Mouse (Mus musculus) CH12F3 (cell line): ENCODE data around the gene Pcdh7.

Source experiments
- in situ Hi-C: fragments of 300-500 bp; cut with MboI; formaldehyde crosslinking; loops from 2 replicates; pipeline ENCODE4 v1.14.3; 2020; ENCODE audit warnings: low sequenced_read_pairs

The Pcdh7 gene

GRCm38 (mm10) chr5:57796337-57796736 is 78.6 kb downstream of the Pcdh7 start:
- in situ Hi-C loops, result no loop called here

DNA sequence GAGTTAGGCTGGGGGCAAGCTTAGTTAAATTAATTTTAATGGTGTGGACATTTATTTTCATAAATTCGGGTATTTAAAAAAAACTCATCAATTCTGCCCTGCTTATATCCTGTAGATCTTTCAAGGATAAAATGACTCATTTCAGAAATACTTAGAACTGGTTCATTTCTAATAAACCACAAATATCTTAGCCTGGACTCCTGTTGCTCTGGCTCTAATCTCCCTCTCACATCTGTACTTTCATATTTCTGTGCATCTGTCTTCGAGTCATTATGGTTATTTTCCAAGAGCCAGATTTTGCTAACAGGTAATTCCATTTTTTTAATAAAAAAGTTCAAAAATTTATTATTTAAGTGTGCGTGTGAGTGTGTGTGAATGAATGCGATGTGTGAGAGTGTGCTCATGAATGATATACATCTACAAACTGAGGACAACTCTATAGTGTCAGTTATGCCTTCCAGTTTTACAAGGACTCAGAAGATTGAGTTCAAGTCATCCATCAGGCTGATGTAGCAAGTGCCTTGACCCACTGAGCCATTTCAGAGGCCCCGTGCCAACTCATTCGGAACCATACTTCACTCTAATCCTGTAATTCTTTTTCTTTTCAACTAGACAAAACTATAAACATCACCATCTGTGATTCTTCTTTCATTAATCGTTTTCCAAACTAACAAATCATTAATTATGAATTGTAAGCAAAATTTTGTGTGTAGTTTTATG is 80.3 kb downstream of the Pcdh7 start:
- in situ Hi-C loops, result no loop called here

DNA sequence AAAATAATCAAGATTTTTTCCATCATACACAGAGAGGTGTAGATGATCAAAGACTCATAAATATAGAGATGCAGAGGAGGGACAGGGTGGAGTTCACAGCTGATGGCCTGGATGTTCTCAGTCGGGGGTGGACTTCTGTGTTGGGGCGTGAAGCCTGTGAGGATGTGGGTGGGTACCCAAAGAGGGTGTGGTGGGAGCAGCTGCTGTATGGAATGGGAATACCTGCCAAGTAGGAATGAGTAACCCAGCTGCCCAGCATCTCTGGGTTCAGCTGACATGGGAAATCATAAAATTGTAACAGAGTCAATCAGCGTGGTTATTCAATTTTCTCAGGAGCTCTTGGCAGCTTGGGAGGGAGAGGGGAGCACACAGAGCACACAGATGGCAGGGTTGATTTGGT is 85.3 kb downstream of the Pcdh7 start:
- in situ Hi-C loops, result no loop called here

DNA sequence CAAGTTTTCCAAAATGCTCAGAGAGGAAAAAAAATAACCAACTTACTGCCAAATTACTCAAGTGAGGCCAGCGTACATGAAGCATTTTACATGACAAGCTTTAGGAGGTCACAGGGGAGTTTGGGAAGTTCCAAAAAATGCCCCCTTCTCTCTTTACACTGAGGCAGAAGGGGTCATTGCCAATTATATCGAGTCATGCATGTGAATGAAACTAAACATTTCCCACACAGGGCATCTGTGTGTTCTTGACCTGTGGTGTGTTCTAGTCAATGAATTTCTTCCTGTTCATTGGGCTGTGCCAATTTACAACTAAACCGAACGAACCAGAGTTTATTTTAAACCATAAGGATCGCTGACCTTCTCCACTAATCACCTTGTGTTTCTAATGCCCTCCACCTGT is 86.1 kb downstream of the Pcdh7 start:
- in situ Hi-C loops, result no loop called here

DNA sequence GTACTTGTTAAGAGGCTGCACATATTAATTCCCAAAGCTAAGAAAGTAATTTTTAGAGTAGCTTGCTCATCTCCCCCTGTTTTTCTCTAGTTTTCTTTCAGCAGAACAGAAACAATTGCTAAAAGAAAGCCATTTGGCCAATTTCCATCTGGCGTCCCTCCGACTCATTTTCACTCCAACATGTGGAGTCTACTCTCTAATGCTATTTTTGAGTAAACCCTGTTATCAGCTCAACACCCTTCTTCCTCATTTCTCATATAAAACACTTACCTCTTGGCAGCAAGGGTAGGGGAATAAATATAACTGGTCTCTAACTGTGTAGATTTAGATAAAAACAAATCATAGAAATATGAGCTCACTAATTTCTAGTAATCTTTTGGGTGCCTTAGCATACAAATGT is 89.6 kb downstream of the Pcdh7 start:
- in situ Hi-C loops, result no loop called here

- in situ Hi-C loops, result no loop called here
These were observed 92.9 kb downstream of the Pcdh7 start for GRCm38 (mm10) chr5:57810641-57811040.

DNA sequence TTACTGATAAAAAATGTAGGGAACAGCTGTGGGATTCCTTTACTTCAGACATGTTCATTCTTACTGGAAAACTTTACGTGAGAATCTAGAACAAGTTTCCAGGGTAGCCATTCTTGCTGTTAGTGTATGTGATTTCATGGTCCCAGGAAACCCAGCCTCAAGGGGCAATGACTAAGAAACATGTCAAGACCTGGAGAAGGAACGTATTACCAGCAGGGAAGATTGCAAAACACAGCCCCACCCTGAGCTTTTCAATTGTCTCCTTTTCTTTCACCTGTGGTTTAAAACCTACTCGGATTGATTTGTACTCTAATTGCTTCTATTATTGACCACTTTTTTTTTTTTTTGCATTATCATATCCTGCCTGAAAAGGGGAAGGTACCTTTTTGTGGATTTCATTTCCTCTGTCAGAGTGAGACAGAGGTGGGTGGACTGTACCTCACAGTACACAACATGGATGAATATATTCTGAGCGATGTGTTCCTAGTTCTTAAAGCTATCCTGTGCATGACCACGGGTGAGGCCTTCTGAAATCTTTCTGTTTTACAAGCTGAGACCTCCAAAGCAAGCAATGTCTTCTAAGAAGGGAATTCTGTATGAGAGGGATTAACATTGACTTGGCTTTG is 98.3 kb downstream of the Pcdh7 start:
- in situ Hi-C loops, result no loop called here

DNA sequence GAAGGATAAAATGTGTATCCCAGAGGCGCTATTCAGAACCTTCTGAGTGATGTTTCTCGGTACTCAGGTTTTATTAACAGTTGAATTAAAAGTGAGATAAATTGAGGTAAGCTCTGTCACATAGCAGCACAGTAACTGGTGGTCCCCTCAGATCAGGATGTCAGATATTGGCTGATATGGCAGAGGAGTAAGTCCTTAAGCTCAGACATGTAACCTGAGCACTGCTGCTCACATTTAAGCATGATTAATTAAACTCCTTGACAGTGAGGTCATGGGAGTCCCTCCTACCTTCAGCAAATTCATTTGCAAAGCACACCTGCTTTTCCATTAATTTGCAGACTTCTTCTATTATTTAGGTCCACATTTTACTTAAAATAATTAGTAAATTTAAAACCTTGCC is 102.0 kb downstream of the Pcdh7 start:
- in situ Hi-C loops, result no loop called here

DNA sequence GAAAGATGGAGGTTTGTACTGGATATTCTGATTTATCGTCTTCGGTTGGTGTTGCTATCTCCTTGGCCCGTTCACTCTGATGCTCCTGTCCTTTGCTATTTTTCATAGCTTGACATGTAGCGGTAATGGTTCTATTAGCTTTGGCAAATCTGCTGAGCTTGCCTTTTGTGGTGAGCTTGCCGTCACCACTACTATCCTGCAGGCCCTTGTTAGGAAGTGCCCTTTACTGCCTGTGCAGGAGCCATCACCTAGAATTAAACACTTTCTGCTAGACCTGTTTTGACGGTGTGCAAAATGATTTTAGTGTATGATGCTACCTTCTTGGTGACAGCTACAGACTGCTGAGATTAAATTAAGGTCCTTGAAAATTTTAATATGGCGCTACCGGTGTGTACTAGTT is 103.3 kb downstream of the Pcdh7 start:
- in situ Hi-C loops, result no loop called here

- in situ Hi-C loops, result no loop called here
These were observed 110.7 kb downstream of the Pcdh7 start for GRCm38 (mm10) chr5:57828437-57828836.

DNA sequence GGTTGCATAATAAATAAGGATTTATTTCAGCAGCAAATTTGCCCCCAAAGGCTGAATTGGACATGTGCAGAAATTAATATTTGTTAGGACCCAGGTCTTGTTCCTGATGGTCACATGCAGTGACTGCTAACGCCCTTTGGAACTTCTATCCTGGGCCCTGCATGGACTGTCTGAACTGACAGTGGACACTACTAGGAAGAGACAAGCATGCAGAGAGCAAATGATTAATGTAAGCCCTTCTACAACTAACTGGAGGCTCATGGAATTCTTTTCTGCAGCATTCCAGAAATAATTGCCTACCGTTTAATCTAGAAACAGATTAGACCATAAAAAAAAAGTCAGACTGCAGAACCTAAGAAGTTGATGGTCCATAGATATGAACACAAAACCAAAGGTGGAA is 119.4 kb downstream of the Pcdh7 start:
- in situ Hi-C loops, result no loop called here

DNA sequence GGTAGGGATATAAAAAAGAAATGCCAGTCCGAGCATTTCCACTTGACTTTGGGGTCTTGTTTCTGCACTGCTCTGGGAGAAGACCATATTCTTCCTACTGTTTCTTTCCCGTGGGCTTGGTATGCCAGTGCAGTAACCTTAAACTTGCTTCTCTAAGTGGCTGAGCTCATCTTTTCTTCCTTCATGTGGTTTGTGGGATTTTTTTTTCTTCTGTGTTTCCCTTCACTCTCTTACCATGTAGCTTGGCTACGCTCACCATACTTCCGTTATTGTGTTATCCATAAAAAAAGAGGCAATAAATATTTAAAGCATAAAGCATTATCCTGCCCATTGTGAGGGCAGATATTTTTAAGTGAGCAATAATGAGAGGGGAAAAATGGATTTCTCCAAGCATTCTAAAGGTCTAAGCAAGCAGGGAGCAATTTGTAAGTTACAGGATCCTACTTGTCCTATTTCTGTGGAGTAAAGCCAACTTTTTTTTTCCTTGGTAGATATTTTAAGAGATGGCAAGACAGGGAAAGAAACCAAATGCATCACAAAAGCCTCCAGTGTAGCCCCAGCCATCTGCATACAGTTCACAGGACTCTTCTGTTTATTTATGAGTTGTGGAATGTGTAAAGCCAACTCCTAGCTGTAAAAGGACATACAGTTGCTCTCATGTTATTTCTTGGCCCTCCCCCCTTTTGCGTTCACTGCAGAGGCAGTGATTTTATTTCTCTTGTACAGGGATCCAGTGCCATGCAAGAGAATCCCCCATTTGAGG is 123.8 kb downstream of the Pcdh7 start:
- in situ Hi-C loops, result no loop called here

DNA sequence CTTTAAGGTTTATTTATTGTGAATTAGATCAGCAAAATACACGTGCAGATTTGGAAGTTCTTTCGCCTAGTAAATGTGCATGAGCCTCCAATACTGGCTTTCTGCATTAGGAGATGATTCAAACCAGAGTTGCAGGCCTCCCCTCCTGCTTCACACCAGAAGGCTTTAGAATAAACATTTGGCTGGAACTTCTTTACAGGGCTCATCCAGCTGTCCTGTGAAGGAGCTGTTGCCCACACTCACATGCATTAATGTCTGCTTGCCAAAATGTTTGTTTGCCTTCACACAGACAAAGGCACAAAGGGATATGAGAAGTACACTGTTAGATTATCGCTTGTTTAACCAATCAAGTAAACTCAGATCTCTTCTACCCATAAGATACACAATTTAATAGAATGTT is 129.7 kb downstream of the Pcdh7 start:
- in situ Hi-C loops, result no loop called here

GRCm38 (mm10) chr5:57850111-57850510 is 132.3 kb downstream of the Pcdh7 start:
- in situ Hi-C loops, result no loop called here

DNA sequence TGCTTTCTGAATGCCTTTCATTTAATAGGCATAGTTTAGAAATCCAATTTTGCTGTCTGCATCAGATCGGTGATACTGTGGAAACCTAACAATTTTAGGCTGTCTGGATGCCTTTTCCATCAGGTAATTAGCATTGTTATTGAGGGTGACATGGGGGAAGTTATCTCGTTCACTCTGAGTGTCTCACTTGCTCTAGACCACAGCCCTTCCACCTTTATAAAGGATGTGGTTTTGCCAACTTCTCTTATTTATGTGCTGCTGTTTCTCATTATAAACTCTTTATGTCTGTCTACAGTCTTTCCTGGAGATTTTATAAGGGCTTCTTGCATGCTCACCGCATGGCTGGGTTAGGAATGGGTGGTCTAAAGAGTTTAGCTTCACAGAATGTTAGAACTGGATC is 139.5 kb downstream of the Pcdh7 start:
- in situ Hi-C loops, result no loop called here

GRCm38 (mm10) chr5:57864254-57864653 is 146.5 kb downstream of the Pcdh7 start:
- in situ Hi-C loops, result no loop called here

GRCm38 (mm10) chr5:57865256-57865655 is 147.5 kb downstream of the Pcdh7 start:
- in situ Hi-C loops, result no loop called here

DNA sequence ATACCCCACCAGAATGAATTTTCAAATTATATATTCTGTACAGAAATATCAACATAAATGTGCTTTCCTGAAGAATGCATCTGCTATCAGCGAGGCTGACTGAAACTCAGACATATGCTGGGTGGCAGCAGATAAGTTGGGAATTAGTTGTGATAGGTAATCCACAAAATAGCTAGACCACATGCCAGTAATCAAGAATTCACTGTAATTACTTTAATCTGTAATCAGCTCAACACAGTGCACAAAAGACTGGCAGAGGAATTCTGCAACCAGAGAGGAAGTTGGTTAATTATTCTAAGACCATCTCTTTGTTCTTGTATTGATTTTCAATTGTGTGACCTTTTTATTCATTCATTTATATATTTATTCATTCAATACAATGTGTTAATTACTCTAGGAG is 148.3 kb downstream of the Pcdh7 start:
- in situ Hi-C loops, result no loop called here

DNA sequence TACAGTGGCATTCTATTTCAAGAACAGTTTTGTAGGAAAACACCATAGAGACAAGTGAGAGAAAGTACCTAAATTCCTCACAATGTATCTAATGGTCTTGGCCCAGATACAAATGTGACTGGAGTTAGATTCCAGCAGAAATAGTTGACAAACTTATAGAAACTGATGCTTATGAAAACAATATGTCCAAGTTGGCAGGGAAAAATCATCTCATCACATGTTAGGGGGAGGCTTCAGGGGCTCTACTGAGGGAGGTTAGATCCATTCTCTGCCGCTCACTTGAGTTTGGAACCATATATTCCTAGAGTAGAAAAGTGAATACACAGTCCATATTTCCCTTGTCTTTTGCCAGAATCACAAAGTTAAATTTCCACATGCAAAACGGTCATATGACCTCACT is 150.1 kb downstream of the Pcdh7 start:
- in situ Hi-C loops, result no loop called here

DNA sequence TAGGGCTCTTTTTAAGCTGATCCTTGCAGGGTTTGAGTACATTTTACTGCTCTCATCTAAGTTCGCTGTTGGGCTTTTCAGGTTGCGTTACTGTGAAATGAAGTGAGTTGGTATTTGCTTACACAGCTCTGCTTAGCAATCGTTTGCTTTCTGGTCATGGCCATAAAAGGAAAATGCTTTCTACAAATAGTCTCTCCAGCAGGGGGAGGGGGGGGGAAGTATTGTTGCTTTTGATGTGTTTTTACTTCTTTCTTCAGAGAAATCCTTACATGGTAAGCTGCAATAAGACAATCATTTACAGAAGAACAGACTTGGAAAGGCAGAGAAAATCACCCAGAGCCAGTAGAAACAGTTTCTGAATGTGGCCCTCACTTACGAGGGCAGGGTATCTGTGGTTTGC is 150.9 kb downstream of the Pcdh7 start:
- in situ Hi-C loops, result no loop called here

GRCm38 (mm10) chr5:57870727-57871126 is 153.0 kb downstream of the Pcdh7 start:
- in situ Hi-C loops, result no loop called here

DNA sequence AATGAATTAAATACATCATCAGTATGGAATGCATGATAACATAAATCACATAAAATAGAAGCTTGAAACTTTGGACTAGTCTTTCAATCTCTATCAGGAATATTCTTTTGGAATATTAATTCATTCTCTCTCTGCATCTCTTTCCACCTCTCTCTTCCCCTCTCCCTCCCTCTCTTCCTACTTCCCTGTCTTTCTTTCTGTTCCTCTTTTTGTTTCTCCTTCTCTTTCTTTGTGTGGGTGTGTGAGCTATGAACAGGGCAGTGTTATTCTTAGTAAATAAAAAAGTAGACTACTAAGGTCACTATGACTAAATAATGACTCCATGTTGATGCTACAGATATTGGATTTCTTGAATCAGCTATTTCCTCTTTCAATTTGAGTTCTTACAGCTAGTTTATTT is 167.2 kb downstream of the Pcdh7 start:
- in situ Hi-C loops, result no loop called here
